Mouse (Mus musculus): ENCODE results near the gene Enox1. TPM values are rescaled to one million over a fixed set of nuclear protein-coding genes. Genes with fewer than 3 reads are reported as not detected.

Enox1 gene
- polyA plus RNA-seq, 1 experiment: 0.65 TPM

DNA sequence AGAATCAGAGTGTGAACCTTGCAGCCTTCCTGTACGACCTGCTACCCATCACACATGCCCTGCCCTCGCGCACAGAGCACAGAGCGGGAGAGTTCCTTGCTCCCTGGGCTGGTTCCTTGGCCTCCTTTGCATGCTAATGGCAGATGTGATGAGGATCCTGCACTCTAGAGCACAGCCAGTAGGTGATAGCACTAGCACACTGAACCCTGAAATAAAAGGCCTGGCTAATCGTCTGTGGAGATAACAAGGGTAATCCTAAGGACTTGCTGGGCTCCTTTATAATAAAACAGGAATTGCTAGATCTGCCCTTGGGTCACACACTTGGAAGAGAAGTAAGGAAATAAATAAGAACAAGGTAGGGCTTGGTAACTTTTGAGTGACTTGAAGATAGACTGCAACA, 215.4 kb downstream of the Enox1 start:
- WGBS: 74% methylated on average over 5 of the region's 5 CpGs
- H3K4me3 ChIP-seq (replicated peaks; ENCODE audit: control insufficient read depth, low read depth, low read length): no peak overlapping the region
- TF ChIP-seq POLR2A (IDR thresholded peaks at IDR 0.05; ENCODE audit: borderline replicate concordance, control insufficient read depth, low read depth, low read length) (no peak), CTCF (IDR thresholded peaks at IDR 0.05; ENCODE audit: control insufficient read depth, insufficient read depth, low read length) (no peak)
- H3K4me1 ChIP-seq (ENCODE audit: control insufficient read depth, insufficient read depth, low read length): no peaks in the 10 kb centered on the region; the same call in 1 of the 2 replicates
- H3K27ac ChIP-seq (ENCODE audit: control insufficient read depth, insufficient read depth, low read depth, low read length, poor library complexity): no peak overlapping the region

DNA sequence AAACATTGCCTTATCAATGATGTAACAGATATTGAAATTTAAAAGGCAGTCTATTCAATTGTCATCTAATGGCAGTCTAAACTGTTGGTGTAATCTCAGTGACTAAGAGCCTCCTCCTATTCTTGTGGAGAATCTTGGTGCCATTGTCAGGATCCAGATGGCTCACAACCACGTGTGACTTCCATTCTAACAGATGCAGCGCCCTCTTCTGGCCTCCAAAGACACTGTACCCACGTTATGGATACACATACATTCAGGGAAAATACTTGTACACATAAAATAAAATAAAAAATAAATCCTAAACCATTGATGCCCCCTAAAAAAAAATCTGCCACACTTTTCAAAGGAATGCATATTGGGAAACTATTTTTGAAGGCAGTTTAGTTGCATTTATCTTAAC, 216.6 kb downstream of the Enox1 start:
- no peak for TF ChIP-seq POLR2A (IDR thresholded peaks at IDR 0.05; ENCODE audit: borderline replicate concordance, control insufficient read depth, low read depth, low read length)
- TF ChIP-seq CTCF (IDR thresholded peaks at IDR 0.05; ENCODE audit: control insufficient read depth, insufficient read depth, low read length): no peak
- Histone ChIP-seq H3K4me1 (ENCODE audit: control insufficient read depth, insufficient read depth, low read length) (no peaks in the 10 kb centered on the region; the same call in 1 of the 2 replicates), H3K27ac (ENCODE audit: control insufficient read depth, insufficient read depth, low read depth, low read length, poor library complexity) (no peak overlapping the region), H3K4me3 (replicated peaks; ENCODE audit: control insufficient read depth, low read depth, low read length) (no peak overlapping the region)
- WGBS: 68% methylated on average over 3 of the region's 3 CpGs

DNA sequence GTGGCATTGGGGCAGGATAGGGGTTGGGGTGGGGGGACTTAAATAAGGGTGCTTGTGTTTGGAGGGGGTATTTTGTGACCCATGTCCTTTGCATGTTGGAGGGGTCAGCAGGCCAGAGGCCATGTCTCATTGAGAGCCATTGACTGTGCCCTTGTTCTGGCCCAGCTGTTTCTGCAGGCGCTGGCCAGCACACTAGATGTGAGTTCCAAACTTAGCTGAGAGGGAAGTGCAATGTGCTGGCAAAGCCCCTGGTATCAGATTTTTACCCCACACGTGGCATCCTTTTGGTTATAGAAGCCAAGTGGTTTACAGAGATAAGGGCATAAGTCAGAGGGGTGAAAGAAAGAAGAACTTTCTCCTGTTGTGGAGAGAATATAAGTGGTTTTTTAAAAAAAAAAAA, 218.5 kb downstream of the Enox1 start:
- Histone ChIP-seq H3K4me1 (ENCODE audit: control insufficient read depth, insufficient read depth, low read length) (no peaks in the 10 kb centered on the region; the same call in 1 of the 2 replicates), H3K4me3 (replicated peaks; ENCODE audit: control insufficient read depth, low read depth, low read length) (no peak overlapping the region), H3K27ac (ENCODE audit: control insufficient read depth, insufficient read depth, low read depth, low read length, poor library complexity) (no peak overlapping the region)
- WGBS: 11% methylated on average over 2 of the region's 2 CpGs
- no peak for TF ChIP-seq CTCF (IDR thresholded peaks at IDR 0.05; ENCODE audit: control insufficient read depth, insufficient read depth, low read length)
- TF ChIP-seq POLR2A (IDR thresholded peaks at IDR 0.05; ENCODE audit: borderline replicate concordance, control insufficient read depth, low read depth, low read length): no peak

DNA sequence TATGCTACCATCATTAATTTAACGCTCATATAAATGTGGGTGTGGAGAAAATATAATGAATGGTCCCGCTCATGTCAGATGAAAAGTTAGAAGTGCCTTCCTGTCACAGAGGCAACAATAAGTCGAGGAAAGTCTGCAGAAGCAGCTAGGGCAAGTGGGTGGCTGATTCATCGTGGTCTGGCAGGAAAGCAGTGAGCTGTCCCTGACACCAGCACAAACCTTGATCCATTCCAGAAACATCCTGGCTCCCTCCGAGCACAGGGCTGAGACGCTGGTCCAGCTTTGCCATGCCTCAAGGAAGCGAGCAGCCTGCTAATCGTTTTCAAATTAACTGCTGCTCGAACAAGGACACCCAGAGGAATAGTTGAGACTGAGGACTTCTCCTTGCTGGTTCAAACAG, 219.1 kb downstream of the Enox1 start:
- TF ChIP-seq CTCF (IDR thresholded peaks at IDR 0.05; ENCODE audit: control insufficient read depth, insufficient read depth, low read length) (no peak), POLR2A (IDR thresholded peaks at IDR 0.05; ENCODE audit: borderline replicate concordance, control insufficient read depth, low read depth, low read length) (no peak)
- no peak overlapping the region for H3K4me3 ChIP-seq (replicated peaks; ENCODE audit: control insufficient read depth, low read depth, low read length)
- WGBS: 3% methylated on average over 9 of the region's 9 CpGs
- no peak overlapping the region for H3K27ac ChIP-seq (ENCODE audit: control insufficient read depth, insufficient read depth, low read depth, low read length, poor library complexity)
- no peaks in the 10 kb centered on the region; the same call in 1 of the 2 replicates for H3K4me1 ChIP-seq (ENCODE audit: control insufficient read depth, insufficient read depth, low read length)

DNA sequence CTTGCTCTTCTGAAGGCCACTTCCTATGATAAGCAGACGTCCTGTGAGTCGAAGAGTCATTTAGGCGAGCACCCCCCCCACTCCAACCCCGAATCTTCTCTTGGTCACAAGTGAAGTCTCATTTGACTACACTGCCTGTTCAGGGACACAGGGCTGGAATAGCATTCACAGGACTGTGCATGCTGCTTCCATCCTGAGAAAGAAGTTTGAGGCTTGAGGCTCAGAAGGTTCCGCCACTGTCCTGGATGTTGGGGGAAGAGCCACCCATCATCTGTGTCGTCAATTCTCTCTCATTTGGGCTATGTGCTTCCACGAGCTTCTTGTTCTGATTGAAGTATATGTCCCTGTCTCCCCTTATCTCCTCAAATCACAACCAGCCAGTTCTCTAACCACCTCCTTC, 220.2 kb downstream of the Enox1 start:
- 27% methylated on average over 7 of the region's 7 CpGs for WGBS
- TF ChIP-seq CTCF (IDR thresholded peaks at IDR 0.05; ENCODE audit: control insufficient read depth, insufficient read depth, low read length) (no peak), POLR2A (IDR thresholded peaks at IDR 0.05; ENCODE audit: borderline replicate concordance, control insufficient read depth, low read depth, low read length) (no peak)
- H3K27ac ChIP-seq (ENCODE audit: control insufficient read depth, insufficient read depth, low read depth, low read length, poor library complexity): no peak overlapping the region
- no peak overlapping the region for H3K4me3 ChIP-seq (replicated peaks; ENCODE audit: control insufficient read depth, low read depth, low read length)
- no peaks in the 10 kb centered on the region; the same call in 1 of the 2 replicates for H3K4me1 ChIP-seq (ENCODE audit: control insufficient read depth, insufficient read depth, low read length)

DNA sequence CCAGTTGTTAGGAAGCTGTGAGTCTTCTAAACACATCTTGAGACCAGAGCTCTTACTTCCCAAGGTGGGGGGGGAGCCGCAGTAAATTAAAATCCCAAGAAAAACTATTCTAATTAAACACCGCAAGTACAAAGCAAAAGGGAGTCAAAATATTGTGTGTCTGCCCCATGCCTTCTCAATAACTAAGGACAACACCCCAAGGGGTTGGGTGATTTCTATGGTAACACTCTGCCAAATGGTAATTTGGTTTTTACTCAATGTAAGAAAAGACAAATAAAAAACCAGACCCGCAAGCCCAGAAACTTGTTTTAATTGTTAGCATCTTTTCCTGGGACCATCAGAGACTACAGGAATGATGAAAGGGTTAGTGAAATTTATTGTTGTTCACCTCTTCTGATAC, 220.9 kb downstream of the Enox1 start:
- H3K4me3 ChIP-seq (replicated peaks; ENCODE audit: control insufficient read depth, low read depth, low read length): no peak overlapping the region
- 80% methylated on average over 3 of the region's 3 CpGs for WGBS
- no peak for TF ChIP-seq POLR2A (IDR thresholded peaks at IDR 0.05; ENCODE audit: borderline replicate concordance, control insufficient read depth, low read depth, low read length)
- no peak for TF ChIP-seq CTCF (IDR thresholded peaks at IDR 0.05; ENCODE audit: control insufficient read depth, insufficient read depth, low read length)
- H3K27ac ChIP-seq (ENCODE audit: control insufficient read depth, insufficient read depth, low read depth, low read length, poor library complexity): no peak overlapping the region
- H3K4me1 ChIP-seq (ENCODE audit: control insufficient read depth, insufficient read depth, low read length): no peaks in the 10 kb centered on the region; the same call in 1 of the 2 replicates

DNA sequence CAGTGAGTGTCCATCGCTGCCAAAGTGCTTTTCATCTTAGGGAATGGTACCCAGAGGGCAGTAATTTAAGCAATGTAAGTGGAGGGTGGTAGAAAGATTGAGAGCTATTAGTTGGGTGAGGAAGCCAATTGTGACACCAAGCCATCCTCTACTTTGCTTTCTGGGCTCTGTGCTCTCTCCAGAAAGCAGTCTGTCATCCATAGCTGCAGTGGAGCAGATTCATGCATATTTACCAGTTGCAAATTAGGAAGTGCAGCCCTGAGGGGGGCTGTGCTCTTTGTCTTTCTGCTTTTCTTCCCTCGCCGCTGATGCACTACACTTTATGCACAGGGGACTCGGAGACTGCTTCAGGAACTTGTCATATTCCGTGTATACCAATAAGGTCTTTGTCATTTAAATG, 221.3 kb downstream of the Enox1 start:
- no peak for TF ChIP-seq CTCF (IDR thresholded peaks at IDR 0.05; ENCODE audit: control insufficient read depth, insufficient read depth, low read length)
- no peak for TF ChIP-seq POLR2A (IDR thresholded peaks at IDR 0.05; ENCODE audit: borderline replicate concordance, control insufficient read depth, low read depth, low read length)
- Histone ChIP-seq H3K27ac (ENCODE audit: control insufficient read depth, insufficient read depth, low read depth, low read length, poor library complexity) (no peak overlapping the region), H3K4me1 (ENCODE audit: control insufficient read depth, insufficient read depth, low read length) (no peaks in the 10 kb centered on the region; the same call in 1 of the 2 replicates), H3K4me3 (replicated peaks; ENCODE audit: control insufficient read depth, low read depth, low read length) (no peak overlapping the region)
- 75% methylated on average over 5 of the region's 5 CpGs for WGBS

DNA sequence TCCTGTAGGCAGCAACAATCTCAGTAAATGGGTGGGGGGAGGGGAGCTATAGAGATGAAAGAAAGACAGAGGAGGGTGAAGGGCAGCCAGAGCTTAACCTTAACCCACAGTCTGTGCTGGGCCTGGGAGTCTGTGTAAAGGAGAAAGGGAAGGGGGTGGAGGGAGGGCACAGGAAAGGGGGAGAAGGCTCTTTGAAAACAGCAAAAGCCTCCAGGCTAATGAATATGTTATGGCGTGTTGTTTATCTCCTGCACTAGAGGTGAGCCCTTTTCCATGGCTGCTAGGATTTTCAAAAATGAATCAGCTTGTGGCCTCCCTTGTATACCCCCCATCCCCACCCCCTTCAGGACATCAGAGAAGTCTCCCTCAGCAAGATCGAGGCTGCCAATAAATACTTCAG, 225.0 kb downstream of the Enox1 start:
- TF ChIP-seq CTCF (IDR thresholded peaks at IDR 0.05; ENCODE audit: control insufficient read depth, insufficient read depth, low read length) (no peak), POLR2A (IDR thresholded peaks at IDR 0.05; ENCODE audit: borderline replicate concordance, control insufficient read depth, low read depth, low read length) (no peak)
- Histone ChIP-seq H3K27ac (ENCODE audit: control insufficient read depth, insufficient read depth, low read depth, low read length, poor library complexity) (no peak overlapping the region), H3K4me3 (replicated peaks; ENCODE audit: control insufficient read depth, low read depth, low read length) (no peak overlapping the region), H3K4me1 (ENCODE audit: control insufficient read depth, insufficient read depth, low read length) (no peaks in the 10 kb centered on the region)
- WGBS: 75% methylated on average over 2 of the region's 2 CpGs

DNA sequence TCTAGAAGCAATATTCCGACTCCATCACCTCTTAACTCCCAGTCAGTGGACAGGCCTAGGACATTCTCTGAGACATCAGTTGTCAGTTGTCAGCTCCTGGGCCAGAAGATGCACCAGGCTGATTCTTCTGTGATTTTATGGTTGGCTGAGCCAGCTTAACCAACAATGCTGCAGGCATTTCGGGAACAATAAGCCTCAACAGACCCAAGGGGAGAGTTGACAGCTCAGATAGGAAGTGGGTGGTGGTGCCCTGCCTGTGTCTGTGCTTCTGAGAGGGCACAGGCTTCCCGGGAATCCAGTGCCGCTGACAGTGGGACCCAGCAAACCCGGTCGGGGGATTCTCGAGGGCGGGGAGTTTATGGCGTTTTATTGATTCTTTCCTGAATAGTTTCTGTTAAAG, 229.1 kb downstream of the Enox1 start:
- Histone ChIP-seq H3K4me1 (ENCODE audit: control insufficient read depth, insufficient read depth, low read length) (no peaks in the 10 kb centered on the region), H3K4me3 (replicated peaks; ENCODE audit: control insufficient read depth, low read depth, low read length) (no peak overlapping the region), H3K27ac (ENCODE audit: control insufficient read depth, insufficient read depth, low read depth, low read length, poor library complexity) (no peak overlapping the region)
- TF ChIP-seq POLR2A (IDR thresholded peaks at IDR 0.05; ENCODE audit: borderline replicate concordance, control insufficient read depth, low read depth, low read length): no peak
- TF ChIP-seq CTCF (IDR thresholded peaks at IDR 0.05; ENCODE audit: control insufficient read depth, insufficient read depth, low read length): no peak
- 56% methylated on average over 9 of the region's 9 CpGs for WGBS
